Mouse (Mus musculus) embryonic facial prominence, embryonic 11.5 days (tissue): ENCODE data around the gene Myl6b. TPM values are rescaled to one million over a fixed set of nuclear protein-coding genes. Genes with fewer than 3 reads are reported as not detected.
"Not testable (repeated sequence)": the region's sequence is repeated elsewhere in the genome, so short reads cannot be mapped to it uniquely, and the experiment has no call there.

Experiments
- ATAC-seq: fragments of 200-750 bp; cut with Nextera tagmentation; replicated peaks from 2 replicates; pipeline ENCODE4 v1.8.0; 2017; ENCODE audit warnings: low read depth; ENCODE audit not compliant: insufficient number of reproducible peaks, low FRiP score, low TSS enrichment
- DNase-seq: peaks from one replicate; pipeline ENCODE4 v3.0.0-alpha.2; 2015; ENCODE audit warnings: low spot score
- H3K27ac ChIP-seq: fragments of 300-500 bp; sonication (generic); replicated peaks from 2 replicates; pipeline ENCODE4 v1.5.1; 2014; ENCODE audit warnings: mild to moderate bottlenecking, low read depth, low read length, control low read depth
- H3K27me3 ChIP-seq: fragments of 300-500 bp; sonication (generic); 2 replicates; pipeline ENCODE4 v1.6.1; 2014; ENCODE audit warnings: mild to moderate bottlenecking, low read length, moderate library complexity, mixed read lengths; ENCODE audit not compliant: control insufficient read depth, insufficient read depth
- H3K36me3 ChIP-seq: fragments of 300-500 bp; sonication (generic); replicated peaks from 2 replicates; pipeline ENCODE4 v1.6.1; 2014; ENCODE audit warnings: low read depth, mild to moderate bottlenecking, low read length, moderate library complexity, mixed read lengths; ENCODE audit not compliant: control insufficient read depth, insufficient read depth
- H3K4me1 ChIP-seq: fragments of 300-500 bp; sonication (generic); 2 replicates; pipeline ENCODE4 v1.6.1; 2014; ENCODE audit warnings: low read length, mixed read lengths; ENCODE audit not compliant: control insufficient read depth, insufficient read depth
- H3K4me2 ChIP-seq: fragments of 300-500 bp; sonication (generic); 2 replicates; pipeline ENCODE4 v1.6.1; 2014; ENCODE audit warnings: low read depth, mild to moderate bottlenecking, control low read depth, low read length, moderate library complexity
- H3K4me3 ChIP-seq: fragments of 300-500 bp; sonication (generic); 2 replicates; pipeline ENCODE4 v1.5.1; 2014; ENCODE audit warnings: low read depth, low read length, control low read depth
- H3K9ac ChIP-seq: fragments of 300-500 bp; sonication (generic); replicated peaks from 2 replicates; pipeline ENCODE4 v1.6.1; 2014; ENCODE audit warnings: mild to moderate bottlenecking, control low read depth, low read length
- H3K9me3 ChIP-seq: fragments of 300-500 bp; sonication (generic); replicated peaks from 2 replicates; pipeline ENCODE4 v1.6.1; 2016; ENCODE audit warnings: mild to moderate bottlenecking, low read length, inconsistent platforms, mixed read lengths; ENCODE audit not compliant: control insufficient read depth
- WGBS: fragments of 180-500 bp; shearing (Covaris S2); extraction: QIAGEN DNeasy Blood & Tissue Kit; methylation state at CpG from one replicate; pipeline ENCODE4 v1.1.7; 2014; 5-methylcytosine and 5-hydroxymethylcytosine counted together
- polyA plus RNA-seq: library from polyadenylated mRNA; unstranded; fragments of >200 nt; fragmentation: Nextera tagmentation; extraction: Ambion mirVana; gene quantifications from 2 replicates; pipeline ENCODE4 v1.2.1, GENCODE M21; 2014

Myl6b gene
- polyA plus RNA-seq, 1 experiment from 2014 or later: 2.3 TPM

GRCm38 (mm10) chr10:128495903-128496302 lies 2.6 kb downstream of the Myl6b start:
- no peak for DNase-seq
- peaks cover 4% of the 10 kb centered on the region; the same call in 1 of the 2 replicates for H3K4me1 ChIP-seq

GRCm38 (mm10) chr10:128495270-128495669 lies 3.2 kb downstream of the Myl6b start:
- Histone ChIP-seq H3K4me3 (no peak overlapping the region), H3K27ac (no peak overlapping the region), H3K36me3 (no peaks in the 10 kb centered on the region; the same call in 1 of the 2 replicates), H3K9me3 (no peaks in the 10 kb centered on the region), H3K27me3 (no peaks in the 10 kb centered on the region), H3K4me2 (no peak overlapping the region), H3K9ac (no peak overlapping the region), H3K4me1 (peaks cover 4% of the 10 kb centered on the region; the same call in 1 of the 2 replicates)
- ATAC-seq: no peak
- no peak for DNase-seq
- 77% methylated on average over 2 of the region's 2 CpGs for WGBS

More at GRCm38 (mm10) chr10:128495903-128496302, 2.6 kb downstream of the Myl6b start:
- WGBS: 88% methylated on average over 4 of the region's 4 CpGs
- Histone ChIP-seq H3K4me3 (no peak overlapping the region), H3K36me3 (no peaks in the 10 kb centered on the region), H3K27me3 (no peaks in the 10 kb centered on the region), H3K9ac (no peak overlapping the region), H3K4me2 (no peak overlapping the region), H3K27ac (no peak overlapping the region), H3K9me3 (no peaks in the 10 kb centered on the region)
- no peak for ATAC-seq

- no peak for ATAC-seq
- Histone ChIP-seq H3K36me3 (peaks cover 3% of the 10 kb centered on the region; the same call in 1 of the 2 replicates), H3K4me3 (peak overlapping the region; percentile 67), H3K9me3 (no peaks in the 10 kb centered on the region), H3K27me3 (no peaks in the 10 kb centered on the region), H3K27ac (peak overlapping the region; percentile 56; the same call in 1 of the 2 replicates), H3K9ac (peak overlapping the region; percentile 79), H3K4me2 (peak overlapping the region; percentile 83), H3K4me1 (peaks cover 4% of the 10 kb centered on the region; the same call in 1 of the 2 replicates)
- DNase-seq: no peak
- 55% methylated on average over 11 of the region's 11 CpGs for WGBS
Measured at GRCm38 (mm10) chr10:128494667-128495245, 3.7 kb downstream of the Myl6b start.

GRCm38 (mm10) chr10:128493695-128494666 lies 4.5 kb downstream of the Myl6b start, which contains the start of gene Myl6:
TSS of gene Myl6 (minus strand) at chr10:128494145.
- peak within 1 kb of the TSS; percentile 67 for H3K4me3 ChIP-seq
- ATAC-seq: peak; percentile 92
- H3K36me3 ChIP-seq: peaks cover 8% of the 10 kb centered on the region; the same call in 1 of the 2 replicates
- H3K9ac ChIP-seq: peak within 1 kb of the TSS; percentile 79
- H3K9me3 ChIP-seq: no peaks in the 10 kb centered on the region
- DNase-seq: peak; percentile 99
- peaks cover 4% of the 10 kb centered on the region; the same call in 1 of the 2 replicates for H3K4me1 ChIP-seq
- peak within 1 kb of the TSS; percentile 59 for H3K27ac ChIP-seq
- WGBS: 0% methylated on average over 45 of the region's 45 CpGs
- H3K4me2 ChIP-seq: peak within 1 kb of the TSS; percentile 83
- no peaks in the 10 kb centered on the region for H3K27me3 ChIP-seq

GRCm38 (mm10) chr10:128493319-128493694 lies 5.2 kb downstream of the Myl6b start:
- peak; percentile 36 for DNase-seq
- 3% methylated on average over 12 of the region's 12 CpGs for WGBS
- Histone ChIP-seq H3K9me3 (no peaks in the 10 kb centered on the region), H3K9ac (peak overlapping the region; percentile 64), H3K27ac (peak overlapping the region; percentile 39), H3K4me3 (peak overlapping the region; percentile 67), H3K4me2 (peak overlapping the region; percentile 73), H3K4me1 (peaks cover 4% of the 10 kb centered on the region; the same call in 1 of the 2 replicates), H3K27me3 (no peaks in the 10 kb centered on the region), H3K36me3 (peaks cover 8% of the 10 kb centered on the region; the same call in 1 of the 2 replicates)
- peak; percentile 40 for ATAC-seq

GRCm38 (mm10) chr10:128492633-128493311 lies 5.7 kb downstream of the Myl6b start:
- Histone ChIP-seq H3K9ac (peak overlapping the region; percentile 64), H3K4me1 (peaks cover 4% of the 10 kb centered on the region; the same call in 1 of the 2 replicates), H3K27me3 (no peaks in the 10 kb centered on the region), H3K4me3 (peak overlapping the region; percentile 67), H3K4me2 (peak overlapping the region; percentile 73), H3K27ac (peak overlapping the region; percentile 39), H3K36me3 (peaks cover 8% of the 10 kb centered on the region; the same call in 1 of the 2 replicates), H3K9me3 (no peaks in the 10 kb centered on the region)
- peak; percentile 67 for DNase-seq
- ATAC-seq: peak; percentile 40; the same call in 1 of the 2 replicates
- WGBS: 31% methylated on average over 12 of the region's 12 CpGs

- not testable (repeated sequence) for H3K27ac ChIP-seq, H3K9me3 ChIP-seq, DNase-seq, ATAC-seq, H3K4me1 ChIP-seq, H3K27me3 ChIP-seq, H3K9ac ChIP-seq
- Histone ChIP-seq H3K4me2 (peak overlapping the region; percentile 73), H3K36me3 (peaks cover 13% of the 10 kb centered on the region), H3K4me3 (peak overlapping the region; percentile 67)
- WGBS: 77% methylated on average over 8 of the region's 8 CpGs
Measured at GRCm38 (mm10) chr10:128492051-128492450, 6.4 kb downstream of the Myl6b start.
